Mouse (Mus musculus): ENCODE results near the gene Terb2. TPM values are rescaled to one million over a fixed set of nuclear protein-coding genes. Genes with fewer than 3 reads are reported as not detected.

The Terb2 gene
- polyA plus RNA-seq, 1 experiment from 2014 or later = not detected

DNA sequence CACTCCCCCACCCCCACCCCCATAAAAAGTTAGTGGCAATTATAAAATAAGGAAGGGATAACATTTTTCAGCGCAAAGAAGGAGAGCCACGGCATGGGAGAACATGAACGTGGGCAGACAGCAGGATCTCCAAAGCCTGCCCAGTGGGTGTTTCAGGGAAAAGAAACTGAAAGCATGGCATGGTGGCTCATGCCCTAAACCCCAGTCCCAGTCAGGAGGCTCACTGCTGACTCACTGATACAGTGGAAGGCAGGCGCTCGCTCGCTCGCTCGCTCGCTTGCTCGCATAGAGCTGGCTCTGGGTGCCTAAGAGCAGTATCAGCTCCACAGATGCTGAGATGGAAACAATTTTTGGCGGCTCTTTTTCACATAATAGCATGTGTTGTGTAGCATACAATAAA, 21.8 kb upstream of the Terb2 start:
- WGBS = 83% methylated on average over 11 of the region's 11 CpGs
- H3K4me1 ChIP-seq (ENCODE audit: control insufficient read depth, insufficient read depth, low read length) = peaks cover 3% of the 10 kb centered on the region; the same call in 1 of the 2 replicates
- H3K27ac ChIP-seq (ENCODE audit: low read length) = no peak overlapping the region; the same call in 1 of the 2 replicates
- ATAC-seq (ENCODE audit: insufficient number of reproducible peaks, insufficient read depth, low FRiP score, low read depth) = no peak
- no peak overlapping the region for H3K9ac ChIP-seq (replicated peaks; ENCODE audit: low read depth, low read length)
- no peak overlapping the region for H3K4me2 ChIP-seq (replicated peaks; ENCODE audit: low read depth, low read length)
- no peaks in the 10 kb centered on the region for H3K27me3 ChIP-seq (ENCODE audit: control insufficient read depth, insufficient read depth, low read length)
- H3K9me3 ChIP-seq (ENCODE audit: control insufficient read depth, low read depth, low read length) = no peaks in the 10 kb centered on the region
- no peak overlapping the region for H3K4me3 ChIP-seq (ENCODE audit: low read depth, low read length)
- no peaks in the 10 kb centered on the region for H3K36me3 ChIP-seq (ENCODE audit: control insufficient read depth, insufficient read depth, low read length)

DNA sequence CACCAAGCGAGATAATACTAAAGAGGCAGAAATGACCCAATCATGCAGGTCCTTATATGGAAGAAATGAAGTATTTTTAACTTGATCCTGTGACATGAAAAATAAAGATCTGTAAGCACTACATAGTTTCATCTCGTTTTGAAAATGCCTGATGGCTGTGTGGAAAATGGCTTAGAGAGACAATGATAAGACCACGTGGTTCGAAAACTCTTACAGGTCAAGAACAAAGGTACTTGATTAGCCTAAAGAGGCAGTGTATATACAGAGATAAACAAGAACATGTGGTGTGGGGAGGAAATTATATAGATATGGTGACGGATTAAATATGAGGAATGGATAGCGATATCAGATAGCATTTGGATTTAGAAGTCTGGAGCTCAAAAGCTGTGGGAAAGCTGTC, 14.8 kb upstream of the Terb2 start:
- no peak for ATAC-seq (ENCODE audit: insufficient number of reproducible peaks, insufficient read depth, low FRiP score, low read depth)
- Histone ChIP-seq H3K9ac (replicated peaks; ENCODE audit: low read depth, low read length) (no peak overlapping the region), H3K9me3 (ENCODE audit: control insufficient read depth, low read depth, low read length) (no peaks in the 10 kb centered on the region), H3K36me3 (ENCODE audit: control insufficient read depth, insufficient read depth, low read length) (no peaks in the 10 kb centered on the region), H3K4me3 (ENCODE audit: low read depth, low read length) (no peak overlapping the region), H3K27me3 (ENCODE audit: control insufficient read depth, insufficient read depth, low read length) (no peaks in the 10 kb centered on the region), H3K4me1 (ENCODE audit: control insufficient read depth, insufficient read depth, low read length) (no peaks in the 10 kb centered on the region), H3K4me2 (replicated peaks; ENCODE audit: low read depth, low read length) (no peak overlapping the region), H3K27ac (ENCODE audit: low read length) (no peak overlapping the region)
- WGBS = 79% methylated on average over 6 of the region's 6 CpGs

DNA sequence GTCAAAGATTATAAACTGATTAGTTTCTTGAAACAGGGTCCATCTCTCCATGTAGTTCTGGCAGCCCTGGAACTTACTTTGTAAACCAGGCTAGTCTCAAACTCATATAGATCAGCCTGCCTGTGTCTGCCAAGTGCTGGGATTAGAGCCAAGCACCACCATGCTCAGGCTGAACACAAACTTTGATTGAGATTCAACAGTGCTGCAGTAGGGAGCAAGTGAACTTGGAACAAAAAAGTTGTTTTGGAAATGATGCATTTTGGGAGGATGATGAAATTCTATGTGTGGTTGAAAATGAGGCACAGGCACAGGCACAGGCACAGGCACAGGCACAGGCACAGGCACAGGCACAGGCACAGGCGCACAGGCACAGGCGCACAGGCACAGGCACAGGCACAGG, 13.9 kb upstream of the Terb2 start:
- no peak overlapping the region for H3K4me2 ChIP-seq (replicated peaks; ENCODE audit: low read depth, low read length)
- H3K27me3 ChIP-seq (ENCODE audit: control insufficient read depth, insufficient read depth, low read length) = no peaks in the 10 kb centered on the region
- no peak for ATAC-seq (ENCODE audit: insufficient number of reproducible peaks, insufficient read depth, low FRiP score, low read depth)
- H3K9me3 ChIP-seq (ENCODE audit: control insufficient read depth, low read depth, low read length) = no peaks in the 10 kb centered on the region
- H3K27ac ChIP-seq (ENCODE audit: low read length) = no peak overlapping the region
- H3K36me3 ChIP-seq (ENCODE audit: control insufficient read depth, insufficient read depth, low read length) = no peaks in the 10 kb centered on the region
- H3K4me3 ChIP-seq (ENCODE audit: low read depth, low read length) = no peak overlapping the region
- WGBS = 88% methylated on average over 2 of the region's 2 CpGs
- H3K9ac ChIP-seq (replicated peaks; ENCODE audit: low read depth, low read length) = no peak overlapping the region
- H3K4me1 ChIP-seq (ENCODE audit: control insufficient read depth, insufficient read depth, low read length) = no peaks in the 10 kb centered on the region

- Histone ChIP-seq H3K9ac (replicated peaks; ENCODE audit: low read depth, low read length) (no peak overlapping the region), H3K27ac (ENCODE audit: low read length) (no peak overlapping the region), H3K4me1 (ENCODE audit: control insufficient read depth, insufficient read depth, low read length) (no peaks in the 10 kb centered on the region), H3K4me3 (ENCODE audit: low read depth, low read length) (no peak overlapping the region), H3K36me3 (ENCODE audit: control insufficient read depth, insufficient read depth, low read length) (no peaks in the 10 kb centered on the region), H3K27me3 (ENCODE audit: control insufficient read depth, insufficient read depth, low read length) (no peaks in the 10 kb centered on the region), H3K9me3 (ENCODE audit: control insufficient read depth, low read depth, low read length) (no peaks in the 10 kb centered on the region), H3K4me2 (replicated peaks; ENCODE audit: low read depth, low read length) (no peak overlapping the region)
- no peak for ATAC-seq (ENCODE audit: insufficient number of reproducible peaks, insufficient read depth, low FRiP score, low read depth)
- 73% methylated on average over 8 of the region's 8 CpGs for WGBS
These were observed 5.8 kb upstream of the Terb2 start for GRCm38 (mm10) chr2:122180051-122180822.

DNA sequence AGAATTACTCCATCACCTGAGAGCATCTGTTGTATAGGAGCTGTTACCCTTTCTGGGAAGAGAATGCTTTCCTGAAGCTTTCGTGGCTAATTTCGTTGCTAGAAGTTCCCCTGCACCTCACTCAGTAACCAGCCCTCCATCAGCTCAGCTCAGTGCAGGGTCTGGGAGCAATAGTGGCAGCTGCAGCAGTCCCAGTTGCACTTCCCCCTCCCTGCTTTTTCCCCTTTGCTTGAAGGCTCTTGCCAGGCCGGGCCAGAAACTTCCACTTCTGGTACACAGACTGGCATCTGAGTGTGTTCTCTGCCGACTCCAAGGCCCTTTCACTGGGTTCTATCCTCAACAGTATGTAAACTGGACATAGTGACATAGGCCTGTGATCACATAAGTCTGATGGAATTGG, 986 bp upstream of the Terb2 start:
- no peak overlapping the region for H3K4me3 ChIP-seq (ENCODE audit: low read depth, low read length)
- H3K4me2 ChIP-seq (replicated peaks; ENCODE audit: low read depth, low read length) = no peak overlapping the region
- ATAC-seq (ENCODE audit: insufficient number of reproducible peaks, insufficient read depth, low FRiP score, low read depth) = no peak
- 82% methylated on average over 4 of the region's 4 CpGs for WGBS
- H3K4me1 ChIP-seq (ENCODE audit: control insufficient read depth, insufficient read depth, low read length) = no peaks in the 10 kb centered on the region
- H3K27me3 ChIP-seq (ENCODE audit: control insufficient read depth, insufficient read depth, low read length) = no peaks in the 10 kb centered on the region
- H3K27ac ChIP-seq (ENCODE audit: low read length) = no peak overlapping the region
- no peaks in the 10 kb centered on the region for H3K9me3 ChIP-seq (ENCODE audit: control insufficient read depth, low read depth, low read length)
- no peaks in the 10 kb centered on the region for H3K36me3 ChIP-seq (ENCODE audit: control insufficient read depth, insufficient read depth, low read length)
- H3K9ac ChIP-seq (replicated peaks; ENCODE audit: low read depth, low read length) = no peak overlapping the region

DNA sequence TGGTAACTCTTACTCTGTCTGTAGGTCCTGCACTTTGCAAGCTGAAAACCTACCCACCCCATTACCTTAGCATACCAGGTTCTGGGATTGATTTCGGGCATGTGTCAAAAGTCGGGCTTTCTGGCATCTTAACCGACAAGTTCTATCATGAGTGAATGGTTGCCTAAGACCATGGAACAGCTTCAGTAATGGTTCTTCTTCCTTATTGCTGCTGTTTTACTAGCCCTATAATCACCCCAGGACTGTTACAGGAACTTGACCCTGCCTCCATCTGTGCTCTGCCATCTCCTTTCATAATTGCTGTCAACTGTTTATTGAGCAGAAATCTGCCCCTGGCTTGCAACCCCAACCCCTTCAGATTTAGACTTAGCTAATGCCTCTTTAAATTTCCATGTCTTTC, 679 bp downstream of the Terb2 start:
- no peak for ATAC-seq (ENCODE audit: insufficient number of reproducible peaks, insufficient read depth, low FRiP score, low read depth)
- Histone ChIP-seq H3K27me3 (ENCODE audit: control insufficient read depth, insufficient read depth, low read length) (no peaks in the 10 kb centered on the region), H3K4me2 (replicated peaks; ENCODE audit: low read depth, low read length) (no peak overlapping the region), H3K9me3 (ENCODE audit: control insufficient read depth, low read depth, low read length) (no peaks in the 10 kb centered on the region), H3K4me1 (ENCODE audit: control insufficient read depth, insufficient read depth, low read length) (no peaks in the 10 kb centered on the region), H3K36me3 (ENCODE audit: control insufficient read depth, insufficient read depth, low read length) (no peaks in the 10 kb centered on the region), H3K27ac (ENCODE audit: low read length) (no peak overlapping the region), H3K4me3 (ENCODE audit: low read depth, low read length) (no peak overlapping the region), H3K9ac (replicated peaks; ENCODE audit: low read depth, low read length) (no peak overlapping the region)
- 94% methylated on average over 3 of the region's 3 CpGs for WGBS

GRCm38 (mm10) chr2:122191849-122192248, 5.8 kb downstream of the Terb2 start:
- 71% methylated on average over 3 of the region's 3 CpGs for WGBS
- H3K27ac ChIP-seq (ENCODE audit: low read length) = no peak overlapping the region
- H3K9me3 ChIP-seq (ENCODE audit: control insufficient read depth, low read depth, low read length) = no peaks in the 10 kb centered on the region
- no peak overlapping the region for H3K4me3 ChIP-seq (ENCODE audit: low read depth, low read length)
- H3K4me2 ChIP-seq (replicated peaks; ENCODE audit: low read depth, low read length) = no peak overlapping the region
- H3K9ac ChIP-seq (replicated peaks; ENCODE audit: low read depth, low read length) = no peak overlapping the region
- no peaks in the 10 kb centered on the region for H3K27me3 ChIP-seq (ENCODE audit: control insufficient read depth, insufficient read depth, low read length)
- no peak for ATAC-seq (ENCODE audit: insufficient number of reproducible peaks, insufficient read depth, low FRiP score, low read depth)
- no peaks in the 10 kb centered on the region for H3K4me1 ChIP-seq (ENCODE audit: control insufficient read depth, insufficient read depth, low read length)
- H3K36me3 ChIP-seq (ENCODE audit: control insufficient read depth, insufficient read depth, low read length) = no peaks in the 10 kb centered on the region

GRCm38 (mm10) chr2:122194509-122194929, 8.4 kb downstream of the Terb2 start:
- no peaks in the 10 kb centered on the region for H3K4me1 ChIP-seq (ENCODE audit: control insufficient read depth, insufficient read depth, low read length)
- no peak overlapping the region for H3K4me2 ChIP-seq (replicated peaks; ENCODE audit: low read depth, low read length)
- H3K27ac ChIP-seq (ENCODE audit: low read length) = no peak overlapping the region
- H3K36me3 ChIP-seq (ENCODE audit: control insufficient read depth, insufficient read depth, low read length) = no peaks in the 10 kb centered on the region
- 52% methylated on average over 1 of the region's 1 CpGs for WGBS
- H3K9ac ChIP-seq (replicated peaks; ENCODE audit: low read depth, low read length) = no peak overlapping the region
- H3K4me3 ChIP-seq (ENCODE audit: low read depth, low read length) = no peak overlapping the region
- no peak for ATAC-seq (ENCODE audit: insufficient number of reproducible peaks, insufficient read depth, low FRiP score, low read depth)
- H3K27me3 ChIP-seq (ENCODE audit: control insufficient read depth, insufficient read depth, low read length) = no peaks in the 10 kb centered on the region
- H3K9me3 ChIP-seq (ENCODE audit: control insufficient read depth, low read depth, low read length) = no peaks in the 10 kb centered on the region

DNA sequence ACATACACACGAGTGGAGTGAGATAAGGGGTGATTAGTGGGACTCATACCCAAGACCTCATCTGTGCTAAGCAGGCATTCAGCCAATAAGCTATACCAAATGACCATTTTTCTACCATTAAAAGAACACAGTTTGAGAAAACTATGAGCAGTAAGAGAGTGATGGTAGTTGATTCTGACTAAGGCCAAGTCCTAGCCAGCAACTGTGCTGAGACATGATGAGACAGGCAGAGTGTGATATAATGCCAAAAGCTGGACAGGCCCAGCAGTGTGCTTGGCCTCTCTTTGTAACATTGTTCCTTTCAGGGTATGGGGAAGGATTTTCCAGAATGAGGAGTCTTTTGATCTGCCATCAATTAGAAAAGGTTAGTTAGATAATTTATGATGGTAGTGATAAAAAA, 15.4 kb downstream of the Terb2 start:
- Histone ChIP-seq H3K36me3 (ENCODE audit: control insufficient read depth, insufficient read depth, low read length) (no peaks in the 10 kb centered on the region), H3K27me3 (ENCODE audit: control insufficient read depth, insufficient read depth, low read length) (no peaks in the 10 kb centered on the region), H3K4me3 (ENCODE audit: low read depth, low read length) (no peak overlapping the region), H3K27ac (ENCODE audit: low read length) (no peak overlapping the region), H3K4me1 (ENCODE audit: control insufficient read depth, insufficient read depth, low read length) (no peaks in the 10 kb centered on the region), H3K4me2 (replicated peaks; ENCODE audit: low read depth, low read length) (no peak overlapping the region), H3K9ac (replicated peaks; ENCODE audit: low read depth, low read length) (no peak overlapping the region), H3K9me3 (ENCODE audit: control insufficient read depth, low read depth, low read length) (no peaks in the 10 kb centered on the region)
- 64% methylated on average over 1 of the region's 1 CpGs for WGBS
- ATAC-seq (ENCODE audit: insufficient number of reproducible peaks, insufficient read depth, low FRiP score, low read depth) = no peak
